Mouse (Mus musculus) embryonic facial prominence, embryonic 11.5 days (tissue): Measurements from ENCODE around the gene Ilf2. TPM values are rescaled to one million over a fixed set of nuclear protein-coding genes. Genes with fewer than 3 reads are reported as not detected.

Experiments used
- ATAC-seq: fragments of 200-750 bp; cut with Nextera tagmentation; replicated peaks from 2 replicates; pipeline ENCODE4 v1.8.0; 2017; ENCODE audit warnings: low read depth; ENCODE audit not compliant: insufficient number of reproducible peaks, low FRiP score, low TSS enrichment
- DNase-seq: peaks from one replicate; pipeline ENCODE4 v3.0.0-alpha.2; 2015; ENCODE audit warnings: low spot score
- H3K27ac ChIP-seq: fragments of 300-500 bp; sonication (generic); replicated peaks from 2 replicates; pipeline ENCODE4 v1.5.1; 2014; ENCODE audit warnings: mild to moderate bottlenecking, low read depth, low read length, control low read depth
- H3K27me3 ChIP-seq: fragments of 300-500 bp; sonication (generic); 2 replicates; pipeline ENCODE4 v1.6.1; 2014; ENCODE audit warnings: mild to moderate bottlenecking, low read length, moderate library complexity, mixed read lengths; ENCODE audit not compliant: control insufficient read depth, insufficient read depth
- H3K36me3 ChIP-seq: fragments of 300-500 bp; sonication (generic); replicated peaks from 2 replicates; pipeline ENCODE4 v1.6.1; 2014; ENCODE audit warnings: low read depth, mild to moderate bottlenecking, low read length, moderate library complexity, mixed read lengths; ENCODE audit not compliant: control insufficient read depth, insufficient read depth
- H3K4me1 ChIP-seq: fragments of 300-500 bp; sonication (generic); 2 replicates; pipeline ENCODE4 v1.6.1; 2014; ENCODE audit warnings: low read length, mixed read lengths; ENCODE audit not compliant: control insufficient read depth, insufficient read depth
- H3K4me2 ChIP-seq: fragments of 300-500 bp; sonication (generic); 2 replicates; pipeline ENCODE4 v1.6.1; 2014; ENCODE audit warnings: low read depth, mild to moderate bottlenecking, control low read depth, low read length, moderate library complexity
- H3K4me3 ChIP-seq: fragments of 300-500 bp; sonication (generic); 2 replicates; pipeline ENCODE4 v1.5.1; 2014; ENCODE audit warnings: low read depth, low read length, control low read depth
- H3K9ac ChIP-seq: fragments of 300-500 bp; sonication (generic); replicated peaks from 2 replicates; pipeline ENCODE4 v1.6.1; 2014; ENCODE audit warnings: mild to moderate bottlenecking, control low read depth, low read length
- H3K9me3 ChIP-seq: fragments of 300-500 bp; sonication (generic); replicated peaks from 2 replicates; pipeline ENCODE4 v1.6.1; 2016; ENCODE audit warnings: mild to moderate bottlenecking, low read length, inconsistent platforms, mixed read lengths; ENCODE audit not compliant: control insufficient read depth
- WGBS: fragments of 180-500 bp; shearing (Covaris S2); extraction: QIAGEN DNeasy Blood & Tissue Kit; methylation state at CpG from one replicate; pipeline ENCODE4 v1.1.7; 2014; 5-methylcytosine and 5-hydroxymethylcytosine counted together
- polyA plus RNA-seq: library from polyadenylated mRNA; unstranded; fragments of >200 nt; fragmentation: Nextera tagmentation; extraction: Ambion mirVana; gene quantifications from 2 replicates; pipeline ENCODE4 v1.2.1, GENCODE M21; 2014

The Ilf2 gene
- polyA plus RNA-seq, 1 experiment from 2014 or later = 383 TPM

GRCm38 (mm10) chr3:90486998-90487397 is 11.1 kb downstream of the Ilf2 start:
- ATAC-seq (no peak), DNase-seq (no peak)
- Histone ChIP-seq H3K9ac (no peak overlapping the region), H3K4me3 (no peak overlapping the region), H3K9me3 (no peaks in the 10 kb centered on the region), H3K4me2 (no peak overlapping the region), H3K27me3 (no peaks in the 10 kb centered on the region), H3K27ac (no peak overlapping the region), H3K36me3 (peaks cover 4% of the 10 kb centered on the region), H3K4me1 (peaks cover 3% of the 10 kb centered on the region; the same call in 1 of the 2 replicates)
- 83% methylated on average over 5 of the region's 5 CpGs for WGBS

- no peaks in the 10 kb centered on the region for H3K9me3 ChIP-seq
- peaks cover 3% of the 10 kb centered on the region; the same call in 1 of the 2 replicates for H3K4me1 ChIP-seq
- no peaks in the 10 kb centered on the region for H3K27me3 ChIP-seq
- H3K27ac ChIP-seq = no peak overlapping the region
- no peak overlapping the region for H3K4me2 ChIP-seq
- no peak overlapping the region for H3K9ac ChIP-seq
- ATAC-seq (no peak), DNase-seq (no peak)
- H3K4me3 ChIP-seq = no peak overlapping the region
- 90% methylated on average over 6 of the region's 6 CpGs for WGBS
- peaks cover 3% of the 10 kb centered on the region for H3K36me3 ChIP-seq
Observed at GRCm38 (mm10) chr3:90488576-90488975, 12.7 kb downstream of the Ilf2 start.

GRCm38 (mm10) chr3:90490696-90491256 is 14.8 kb downstream of the Ilf2 start, which contains the start of gene Snapin:
Gene Snapin, minus strand, starts transcription at chr3:90491033.
- Histone ChIP-seq H3K4me3 (peak within 1 kb of the TSS; percentile 70), H3K27ac (no peak within 1 kb of the TSS; the same call in 1 of the 2 replicates), H3K27me3 (no peaks in the 10 kb centered on the region), H3K9me3 (no peaks in the 10 kb centered on the region), H3K36me3 (peaks cover 2% of the 10 kb centered on the region), H3K4me2 (peak within 1 kb of the TSS; percentile 36), H3K4me1 (peaks cover 3% of the 10 kb centered on the region; the same call in 1 of the 2 replicates), H3K9ac (peak within 1 kb of the TSS; percentile 79)
- DNase-seq (peak; percentile 97), ATAC-seq (peak; percentile 95)
- WGBS = under 1% methylated on average over 36 of the region's 37 CpGs

GRCm38 (mm10) chr3:90491350-90491749 is 15.4 kb downstream of the Ilf2 start:
- 42% methylated on average over 2 of the region's 2 CpGs for WGBS
- ATAC-seq = no peak

DNA sequence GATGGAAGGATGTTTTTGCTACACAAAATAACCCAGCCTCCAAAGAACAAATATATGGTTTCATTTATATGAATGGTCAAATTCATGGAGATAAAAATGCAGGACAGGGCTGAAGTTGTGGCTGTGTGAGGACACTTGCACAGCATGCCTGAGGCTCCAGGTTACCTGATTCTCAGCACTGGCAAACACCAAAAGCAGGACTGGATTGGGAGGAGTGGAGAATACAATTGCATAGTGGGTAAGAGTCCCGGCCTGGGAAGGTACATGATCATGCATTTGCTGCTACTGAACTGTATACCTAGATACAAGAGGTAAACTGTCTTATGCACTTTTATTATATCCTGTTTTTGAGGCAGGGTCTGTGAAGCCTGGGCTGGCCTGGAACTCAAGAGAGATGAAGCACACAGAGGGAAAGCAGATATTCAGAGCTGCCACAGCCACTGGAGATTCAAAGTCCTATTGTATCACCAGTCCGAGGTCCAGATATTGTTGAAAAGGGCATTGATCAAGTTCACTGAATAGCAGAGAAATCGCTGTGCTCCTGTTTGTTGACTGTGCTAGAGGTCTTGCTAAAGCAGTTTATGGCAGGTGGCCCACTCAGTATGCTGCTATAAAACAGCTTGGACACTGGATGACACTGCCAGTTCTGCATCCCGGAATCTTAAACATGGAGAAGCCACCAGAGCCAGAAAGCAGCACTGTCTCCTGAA is 18.1 kb downstream of the Ilf2 start:
- H3K27ac ChIP-seq = no peak overlapping the region
- 62% methylated on average over 4 of the region's 4 CpGs for WGBS
- peaks cover 11% of the 10 kb centered on the region for H3K36me3 ChIP-seq
- H3K9me3 ChIP-seq = no peaks in the 10 kb centered on the region
- ATAC-seq (no peak), DNase-seq (peak; percentile 41)
- no peak overlapping the region for H3K4me2 ChIP-seq
- no peaks in the 10 kb centered on the region for H3K27me3 ChIP-seq
- H3K4me3 ChIP-seq = no peak overlapping the region
- peaks cover 3% of the 10 kb centered on the region; the same call in 1 of the 2 replicates for H3K4me1 ChIP-seq
- H3K9ac ChIP-seq = no peak overlapping the region

More at GRCm38 (mm10) chr3:90491350-90491749, 15.4 kb downstream of the Ilf2 start:
- Histone ChIP-seq H3K36me3 (peaks cover 5% of the 10 kb centered on the region), H3K4me3 (no peak overlapping the region), H3K27ac (no peak overlapping the region), H3K9me3 (no peaks in the 10 kb centered on the region), H3K27me3 (no peaks in the 10 kb centered on the region), H3K4me1 (peaks cover 3% of the 10 kb centered on the region; the same call in 1 of the 2 replicates), H3K9ac (no peak overlapping the region), H3K4me2 (no peak overlapping the region)
- DNase-seq = no peak

- Histone ChIP-seq H3K9ac (no peak overlapping the region), H3K9me3 (no peaks in the 10 kb centered on the region), H3K36me3 (peaks cover 13% of the 10 kb centered on the region), H3K4me1 (no peaks in the 10 kb centered on the region), H3K27me3 (no peaks in the 10 kb centered on the region), H3K4me2 (no peak overlapping the region), H3K4me3 (no peak overlapping the region), H3K27ac (no peak overlapping the region)
- no peak for DNase-seq
- ATAC-seq = no peak
- 92% methylated on average over 7 of the region's 7 CpGs for WGBS
Observed at GRCm38 (mm10) chr3:90495850-90496525, 20.1 kb downstream of the Ilf2 start.

- ATAC-seq (no peak), DNase-seq (no peak)
- H3K4me2 ChIP-seq = no peak overlapping the region
- H3K4me1 ChIP-seq = no peaks in the 10 kb centered on the region
- no peaks in the 10 kb centered on the region for H3K9me3 ChIP-seq
- no peak overlapping the region for H3K9ac ChIP-seq
- H3K27me3 ChIP-seq = no peaks in the 10 kb centered on the region
- H3K4me3 ChIP-seq = no peak overlapping the region
- peaks cover 13% of the 10 kb centered on the region for H3K36me3 ChIP-seq
- H3K27ac ChIP-seq = no peak overlapping the region
Observed at GRCm38 (mm10) chr3:90497597-90497996, 21.7 kb downstream of the Ilf2 start.

DNA sequence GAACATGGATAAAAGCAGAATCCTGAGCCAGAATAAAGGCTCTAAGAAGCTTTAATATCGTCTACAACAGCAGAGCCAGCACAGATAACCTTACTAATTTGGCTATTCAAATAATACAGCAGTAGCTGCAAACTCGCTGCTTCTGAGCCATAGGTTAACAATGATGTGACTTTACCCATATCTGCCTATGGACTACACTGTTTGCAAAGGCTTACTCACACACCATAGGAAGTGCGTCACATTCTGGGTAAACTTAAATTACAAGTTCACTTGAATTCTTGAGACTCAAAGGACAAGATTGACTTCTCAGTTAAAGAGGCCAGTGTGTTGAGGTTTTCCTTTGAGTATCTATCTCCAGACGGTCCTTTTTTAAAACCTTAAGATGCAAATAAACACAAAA is 27.5 kb downstream of the Ilf2 start:
- H3K4me1 ChIP-seq = no peaks in the 10 kb centered on the region; the same call in 1 of the 2 replicates
- H3K9me3 ChIP-seq = no peaks in the 10 kb centered on the region
- H3K9ac ChIP-seq = no peak overlapping the region
- WGBS = 89% methylated on average over 4 of the region's 4 CpGs
- H3K27me3 ChIP-seq = no peaks in the 10 kb centered on the region
- DNase-seq (no peak), ATAC-seq (no peak)
- H3K4me2 ChIP-seq = no peak overlapping the region
- H3K36me3 ChIP-seq = peaks cover 22% of the 10 kb centered on the region
- no peak overlapping the region for H3K27ac ChIP-seq
- H3K4me3 ChIP-seq = no peak overlapping the region
